Mouse (Mus musculus) spleen, adult 18-20 months (tissue): ENCODE results near the gene Actn3.
A peak's percentile ranks its signal among the peaks of the same experiment; 100 is the strongest.
"Not testable (repeated sequence)": the region's sequence is repeated elsewhere in the genome, so short reads cannot be mapped to it uniquely, and the experiment has no call there.

Experiments used
- DNase-seq, 2 experiments: peaks; one replicate each; pipeline ENCODE4 v3.0.0; 2022; ENCODE audit warnings: mixed read lengths in 2 of 2

The Actn3 gene

GRCm38 (mm10) chr19:4877785-4878184 is at the start of gene Actn3:
Gene Actn3 (minus strand): TSS chr19:4877909.
- peak in 1 of 2 experiments; percentile 4 for DNase-seq

GRCm38 (mm10) chr19:4925121-4925860 is 47.6 kb upstream of the Actn3 start:
- no peak for DNase-seq

- DNase-seq, result no peak
Measured at GRCm38 (mm10) chr19:4919652-4920051, 41.9 kb upstream of the Actn3 start.

GRCm38 (mm10) chr19:4916827-4917226 is 39.1 kb upstream of the Actn3 start:
- no peak for DNase-seq

- no peak for DNase-seq
Measured at GRCm38 (mm10) chr19:4915924-4916603, 38.4 kb upstream of the Actn3 start.

GRCm38 (mm10) chr19:4909376-4909775 is 31.7 kb upstream of the Actn3 start:
- no peak for DNase-seq

GRCm38 (mm10) chr19:4908107-4908506 is 30.4 kb upstream of the Actn3 start:
- peak in 1 of 2 experiments; percentile 20 for DNase-seq

- peak; percentile 44 to 63 for DNase-seq
Measured at GRCm38 (mm10) chr19:4905979-4906794, 28.5 kb upstream of the Actn3 start, which contains the start of gene Bbs1. Gene Bbs1 (minus strand): TSS chr19:4906628.

- no peak for DNase-seq
Measured at GRCm38 (mm10) chr19:4899888-4900287, 22.2 kb upstream of the Actn3 start.

- no peak for DNase-seq
Measured at GRCm38 (mm10) chr19:4898972-4899371, 21.3 kb upstream of the Actn3 start.

- DNase-seq, result no peak
Measured at GRCm38 (mm10) chr19:4896780-4897520, 19.2 kb upstream of the Actn3 start.

GRCm38 (mm10) chr19:4891798-4892197 is 14.1 kb upstream of the Actn3 start:
- no peak for DNase-seq

- no peak for DNase-seq
Measured at GRCm38 (mm10) chr19:4889791-4890190, 12.1 kb upstream of the Actn3 start.

GRCm38 (mm10) chr19:4883961-4884360 is 6.3 kb upstream of the Actn3 start:
- DNase-seq, result no peak

GRCm38 (mm10) chr19:4879324-4879703 is 1.6 kb upstream of the Actn3 start:
- no peak for DNase-seq

- peak; percentile 91 to 93 for DNase-seq
Measured at GRCm38 (mm10) chr19:4878405-4879323, 955 bp upstream of the Actn3 start, which contains the start of gene Zdhhc24. Gene Zdhhc24 (plus strand): TSS chr19:4878668.

- DNase-seq, result no peak
Measured at GRCm38 (mm10) chr19:4876755-4877154, 954 bp downstream of the Actn3 start.

- DNase-seq, result no peak
Measured at GRCm38 (mm10) chr19:4876241-4876640, 1.5 kb downstream of the Actn3 start.

- DNase-seq, result not testable (repeated sequence)
Measured at GRCm38 (mm10) chr19:4874613-4875012, 3.1 kb downstream of the Actn3 start.

GRCm38 (mm10) chr19:4865147-4865546 is 12.6 kb downstream of the Actn3 start:
- DNase-seq, result no peak

GRCm38 (mm10) chr19:4863048-4863447 is 14.7 kb downstream of the Actn3 start:
- no peak for DNase-seq
